Mouse (Mus musculus): Measurements from ENCODE around the gene Gpcpd1.

The Gpcpd1 gene

GRCm38 (mm10) chr2:132587240-132587779, at the start of gene Gpcpd1:
Gene Gpcpd1 (minus strand): TSS chr2:132587729.
- no peak for TF ChIP-seq GATA4 (IDR thresholded peaks at IDR 0.05; ENCODE audit: insufficient replicate concordance, low read length)

GRCm38 (mm10) chr2:132636534-132636933, 49.0 kb upstream of the Gpcpd1 start:
- TF ChIP-seq GATA4 (IDR thresholded peaks at IDR 0.05; ENCODE audit: insufficient replicate concordance, low read length): no peak

- TF ChIP-seq GATA4 (IDR thresholded peaks at IDR 0.05; ENCODE audit: insufficient replicate concordance, low read length): no peak
These were observed 41.1 kb upstream of the Gpcpd1 start for GRCm38 (mm10) chr2:132628626-132629025.

DNA sequence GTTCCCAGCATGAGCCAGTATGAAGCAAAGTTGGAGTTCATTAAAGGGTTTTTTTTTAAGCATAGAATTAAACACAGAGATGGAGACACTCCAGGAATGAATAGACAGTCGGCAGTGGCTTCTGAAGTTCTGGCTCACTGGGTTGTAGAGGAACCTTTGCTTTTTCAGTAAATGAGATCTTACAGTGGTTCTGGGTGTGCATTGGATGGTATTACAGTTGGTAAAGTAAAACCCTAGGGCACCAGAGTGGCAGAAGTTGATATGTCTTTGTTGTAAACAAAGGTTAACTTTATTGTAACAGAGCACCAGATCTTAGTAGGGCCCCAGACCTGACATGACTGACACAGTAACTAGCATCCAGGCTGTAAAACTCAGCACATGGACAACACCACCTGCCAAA, 35.6 kb upstream of the Gpcpd1 start:
- TF ChIP-seq GATA4 (IDR thresholded peaks at IDR 0.05; ENCODE audit: insufficient replicate concordance, low read length): no peak

DNA sequence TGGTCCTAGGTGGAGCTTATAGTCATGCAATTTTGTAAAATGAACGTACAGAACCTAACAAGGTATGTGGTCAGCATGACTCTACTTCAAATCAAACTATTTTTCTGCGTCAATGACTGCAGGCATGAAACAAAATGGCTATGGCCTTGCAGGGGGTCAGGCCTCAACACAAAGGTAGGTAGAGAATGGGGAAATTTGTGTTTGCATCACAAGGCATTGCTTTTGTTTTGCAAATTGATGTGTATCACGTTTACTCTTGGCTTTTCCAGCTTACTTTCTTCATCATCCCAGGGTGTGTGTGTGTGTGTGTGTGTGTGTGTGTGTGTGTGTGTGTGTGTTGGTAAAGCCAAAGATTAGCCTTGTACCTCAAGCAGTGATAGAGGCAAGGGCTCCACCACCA, 30.2 kb upstream of the Gpcpd1 start:
- TF ChIP-seq GATA4 (IDR thresholded peaks at IDR 0.05; ENCODE audit: insufficient replicate concordance, low read length): no peak

GRCm38 (mm10) chr2:132613581-132614188, 26.2 kb upstream of the Gpcpd1 start:
- no peak for TF ChIP-seq GATA4 (IDR thresholded peaks at IDR 0.05; ENCODE audit: insufficient replicate concordance, low read length)

DNA sequence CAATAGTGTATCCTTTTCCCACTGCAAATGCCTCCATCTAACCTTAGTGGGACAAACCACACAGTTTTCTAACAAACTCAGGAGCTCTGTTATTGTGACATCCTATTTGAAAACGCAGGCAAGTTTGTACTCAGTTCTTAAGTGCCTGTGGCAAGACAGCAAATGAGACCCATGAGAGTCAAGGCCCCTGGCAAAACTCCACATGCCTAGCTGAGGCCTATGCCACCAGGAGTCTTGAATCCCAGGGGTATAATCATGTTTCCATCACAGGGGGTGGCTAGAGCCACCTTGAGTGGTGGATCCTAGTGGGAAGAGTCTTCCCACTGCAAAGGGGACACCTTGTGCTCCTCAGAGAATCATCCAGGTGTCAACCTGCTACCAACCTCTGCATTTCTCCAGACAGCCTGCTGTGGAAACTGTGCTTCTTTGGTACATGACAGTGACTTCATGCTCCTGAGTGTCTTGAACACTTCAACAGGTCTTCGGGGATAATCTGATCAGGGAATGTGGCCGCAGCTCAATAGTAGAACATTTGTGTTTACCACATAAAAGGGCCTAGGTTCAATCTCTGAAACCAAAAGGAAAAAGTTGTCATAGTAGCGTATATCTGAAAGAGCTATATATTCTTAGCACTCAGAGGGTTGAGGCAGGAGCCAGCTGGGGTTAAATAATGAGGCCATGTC, 24.2 kb upstream of the Gpcpd1 start:
- TF ChIP-seq GATA4 (IDR thresholded peaks at IDR 0.05; ENCODE audit: insufficient replicate concordance, low read length): no peak

DNA sequence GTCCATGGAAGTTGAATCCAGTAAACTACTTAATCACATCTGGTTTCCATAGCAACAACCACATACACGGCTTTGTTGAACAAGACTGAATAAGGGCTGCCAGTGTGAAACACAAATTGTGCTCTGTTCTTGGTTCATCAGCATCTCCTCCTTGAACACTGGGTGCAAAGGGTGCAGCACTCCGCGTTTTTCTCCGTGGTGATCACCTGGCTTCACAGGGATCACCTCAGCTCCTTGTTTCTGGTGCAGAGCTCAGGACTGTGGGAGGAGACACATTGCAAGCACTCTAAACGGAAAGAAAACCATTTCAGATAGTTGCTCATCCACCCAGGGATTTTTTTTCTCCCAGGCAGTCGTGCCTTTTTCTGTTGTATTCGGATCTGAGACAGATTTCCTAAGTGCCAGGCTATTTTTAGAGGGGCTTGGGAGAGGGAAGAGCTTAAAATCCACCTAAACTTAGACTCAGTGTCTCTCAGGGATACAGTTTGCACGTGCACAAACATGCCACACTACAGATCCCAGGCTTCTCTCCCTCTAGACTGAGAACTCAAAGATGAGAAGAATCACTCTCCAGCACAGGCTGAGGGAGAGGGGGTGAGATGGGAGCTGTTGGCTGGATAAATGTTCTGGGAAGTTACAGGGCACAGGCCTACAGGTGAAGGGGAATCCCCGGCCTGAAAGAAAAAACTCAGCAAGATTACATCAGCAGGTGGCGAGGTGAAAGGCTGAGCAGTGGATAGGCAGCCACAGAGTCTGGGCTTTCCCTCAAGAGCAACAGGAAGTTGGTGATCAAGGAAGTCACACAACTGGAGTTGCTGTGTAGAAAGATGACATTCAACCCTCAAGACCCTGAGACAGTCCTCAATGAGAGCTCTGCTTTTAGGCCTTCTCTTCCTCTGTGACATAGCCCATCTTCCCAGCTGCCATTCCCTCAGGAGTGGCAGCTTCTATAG, 19.9 kb upstream of the Gpcpd1 start:
- no peak for TF ChIP-seq GATA4 (IDR thresholded peaks at IDR 0.05; ENCODE audit: insufficient replicate concordance, low read length)

- no peak for TF ChIP-seq GATA4 (IDR thresholded peaks at IDR 0.05; ENCODE audit: insufficient replicate concordance, low read length)
These were observed 18.4 kb upstream of the Gpcpd1 start for GRCm38 (mm10) chr2:132605795-132606563.

DNA sequence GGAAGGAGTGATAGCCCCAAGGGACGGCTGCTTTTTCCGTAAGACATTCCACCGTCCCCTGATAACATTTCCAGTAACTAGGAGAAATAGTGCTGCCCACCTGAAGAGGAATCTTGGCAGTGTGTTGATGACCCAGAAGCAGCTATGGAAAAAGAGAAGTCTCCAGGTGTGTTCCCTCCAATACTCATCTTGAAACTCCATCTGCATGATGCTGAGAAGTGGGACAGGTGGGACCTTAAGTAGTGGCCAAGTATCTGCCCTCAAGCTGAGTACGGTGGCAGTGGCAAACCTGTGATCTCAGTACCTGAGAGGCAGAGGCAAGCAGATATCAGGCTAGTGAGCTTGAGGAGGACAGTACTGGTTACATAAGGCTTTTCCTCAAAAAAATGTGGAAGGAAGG, 17.4 kb upstream of the Gpcpd1 start:
- TF ChIP-seq GATA4 (IDR thresholded peaks at IDR 0.05; ENCODE audit: insufficient replicate concordance, low read length): no peak

DNA sequence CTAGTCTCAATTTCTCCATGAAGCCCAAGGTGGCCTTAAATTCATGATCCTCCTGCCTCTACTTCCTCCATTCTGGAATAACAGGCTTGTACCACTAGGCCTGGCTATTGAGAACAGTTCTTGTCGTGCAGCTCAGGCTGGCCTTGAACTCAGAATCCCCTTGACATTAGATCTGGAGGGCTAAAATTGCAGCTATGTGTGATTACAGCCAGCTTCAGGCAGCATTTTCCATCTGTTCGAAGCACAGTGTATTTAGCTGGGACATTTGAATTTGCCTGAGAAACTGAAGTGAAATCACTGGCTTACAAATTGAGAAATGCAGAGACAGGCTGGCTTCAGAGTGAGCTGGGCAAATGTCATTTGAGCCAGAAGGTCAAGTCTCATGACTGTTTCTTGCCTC, 16.2 kb upstream of the Gpcpd1 start:
- TF ChIP-seq GATA4 (IDR thresholded peaks at IDR 0.05; ENCODE audit: insufficient replicate concordance, low read length): no peak

GRCm38 (mm10) chr2:132601777-132602176, 14.2 kb upstream of the Gpcpd1 start:
- no peak for TF ChIP-seq GATA4 (IDR thresholded peaks at IDR 0.05; ENCODE audit: insufficient replicate concordance, low read length)

DNA sequence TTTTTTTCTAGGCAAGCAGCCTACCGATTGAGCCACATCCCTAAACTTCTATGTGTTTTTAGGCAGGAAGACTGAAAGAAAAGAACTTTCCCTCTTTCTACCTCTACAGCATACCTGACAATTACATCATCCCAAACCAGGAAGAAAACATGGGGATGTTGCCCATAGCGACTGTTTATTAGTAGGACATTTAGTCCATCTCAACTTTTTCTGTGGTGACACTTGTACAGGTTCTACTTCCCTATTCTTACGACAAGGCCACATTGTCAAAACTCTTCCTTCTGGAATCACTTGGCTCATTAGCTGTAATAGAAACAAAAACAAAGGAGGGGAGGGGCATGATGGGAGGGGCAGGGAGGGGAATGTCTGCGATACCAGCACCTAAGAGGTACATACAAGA, 12.6 kb upstream of the Gpcpd1 start:
- no peak for TF ChIP-seq GATA4 (IDR thresholded peaks at IDR 0.05; ENCODE audit: insufficient replicate concordance, low read length)

GRCm38 (mm10) chr2:132599127-132599526, 11.6 kb upstream of the Gpcpd1 start:
- no peak for TF ChIP-seq GATA4 (IDR thresholded peaks at IDR 0.05; ENCODE audit: insufficient replicate concordance, low read length)

Measured in liver, adult (tissue).